18 mouse cellular contexts compared by ENCODE assay signal in the genomic region with DNA sequence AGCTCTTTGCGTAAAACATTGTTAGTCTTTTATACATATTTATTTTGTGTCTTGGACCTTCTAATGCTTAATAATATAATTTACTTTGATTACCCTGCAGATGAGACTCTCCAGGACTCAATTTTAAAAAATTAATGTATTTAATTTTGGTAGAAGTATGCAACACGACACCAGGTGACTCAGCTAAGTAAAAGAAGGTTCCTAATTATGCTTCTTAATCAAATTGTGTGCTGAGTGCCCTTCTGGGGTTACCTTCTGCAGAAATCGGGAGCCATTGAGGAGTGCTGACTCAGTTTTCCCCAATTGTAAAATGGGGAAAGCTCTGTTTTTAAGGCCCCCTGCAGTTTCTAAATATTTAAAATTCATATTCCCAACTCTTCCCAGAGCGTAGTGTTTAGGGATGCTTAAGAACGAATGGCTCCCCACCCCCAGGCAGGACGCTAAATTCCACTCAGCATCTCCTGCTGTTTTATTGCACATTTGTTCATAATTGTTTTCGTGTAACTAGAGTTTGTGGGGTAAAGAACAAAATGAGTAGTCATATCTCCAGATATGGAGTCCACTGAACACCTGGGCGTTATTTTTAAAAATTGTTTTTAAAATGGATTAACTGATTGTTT.
DNase-seq lines count a peak whose midpoint lies in the region; ATAC-seq and TF ChIP-seq lines count a peak whose summit lies in the region.
"Had no signal": no experiment of that assay in that cellular context is flagged by ENCODE, and none has a peak within 500 bp of the region (broad histone marks: within the 10 kb centered on the region; RNA-seq: fewer than 3 reads in every experiment).

No protein-coding gene starts in this region.

- no peaks in the 10 kb centered on the region for H3K9me3 ChIP-seq in hindbrain, postnatal 0 days (ENCODE audit: low read length)
- H3K9me3 ChIP-seq in hindbrain, embryonic 13.5 days: no peaks in the 10 kb centered on the region
- H3K9me3 ChIP-seq in neural tube, embryonic 14.5 days (ENCODE audit: control insufficient read depth, low read length): no peaks in the 10 kb centered on the region
- no peaks in the 10 kb centered on the region for H3K9me3 ChIP-seq in neural tube, embryonic 15.5 days (replicated peaks)
- H3K9me3 ChIP-seq in kidney, embryonic 16.5 days (ENCODE audit: low read length): no peaks in the 10 kb centered on the region
- H3K9me3 ChIP-seq: embryonic facial prominence, embryonic 10.5 days; embryonic facial prominence, embryonic 12.5 days; forebrain, embryonic 13.5 days; forebrain, embryonic 15.5 days had no signal

- no peak overlapping the region for H3K9ac ChIP-seq in hindbrain, postnatal 0 days (replicated peaks; ENCODE audit: low read length)
- no peak overlapping the region for H3K9ac ChIP-seq in hindbrain, embryonic 13.5 days
- H3K9ac ChIP-seq in neural tube, embryonic 14.5 days (replicated peaks; ENCODE audit: low read depth, low read length): no peak overlapping the region
- H3K9ac ChIP-seq in neural tube, embryonic 15.5 days (replicated peaks): no peak overlapping the region
- H3K9ac ChIP-seq in kidney, embryonic 16.5 days (replicated peaks; ENCODE audit: low read length): no peak overlapping the region
- H3K9ac ChIP-seq: embryonic facial prominence, embryonic 12.5 days; forebrain, embryonic 13.5 days; forebrain, embryonic 15.5 days; forebrain, postnatal 0 days had no signal

- no peak overlapping the region for H3K27ac ChIP-seq in hindbrain, postnatal 0 days
- no peak overlapping the region for H3K27ac ChIP-seq in hindbrain, embryonic 13.5 days
- no peak overlapping the region for H3K27ac ChIP-seq in neural tube, embryonic 14.5 days (ENCODE audit: low read depth, low read length)
- H3K27ac ChIP-seq in neural tube, embryonic 15.5 days (replicated peaks): no peak overlapping the region
- no peak overlapping the region for H3K27ac ChIP-seq in kidney, embryonic 16.5 days (ENCODE audit: low read length)
- H3K27ac ChIP-seq: embryonic facial prominence, embryonic 10.5 days; embryonic facial prominence, embryonic 12.5 days; forebrain, embryonic 13.5 days; forebrain, embryonic 15.5 days had no signal

- H3K4me3 ChIP-seq in hindbrain, postnatal 0 days (ENCODE audit: low read length): no peak overlapping the region
- H3K4me3 ChIP-seq in hindbrain, embryonic 13.5 days: no peak overlapping the region
- H3K4me3 ChIP-seq in neural tube, embryonic 14.5 days (ENCODE audit: low read depth, low read length): no peak overlapping the region
- no peak overlapping the region for H3K4me3 ChIP-seq in neural tube, embryonic 15.5 days (replicated peaks)
- no peak overlapping the region for H3K4me3 ChIP-seq in kidney, embryonic 16.5 days (ENCODE audit: low read length)
- H3K4me3 ChIP-seq: embryonic facial prominence, embryonic 10.5 days; embryonic facial prominence, embryonic 12.5 days; forebrain, embryonic 13.5 days; forebrain, embryonic 15.5 days had no signal

- 74% methylated on average over 8 of the region's 8 CpGs for WGBS in hindbrain, postnatal 0 days
- 73% methylated on average over 8 of the region's 8 CpGs for WGBS in hindbrain, embryonic 13.5 days
- 51% methylated on average over 8 of the region's 8 CpGs for WGBS in neural tube, embryonic 14.5 days
- 43% methylated on average over 8 of the region's 8 CpGs for WGBS in neural tube, embryonic 15.5 days
- WGBS in kidney, embryonic 16.5 days: 84% methylated on average over 8 of the region's 8 CpGs

- TF ChIP-seq CTCF in hindbrain, postnatal 0 days (IDR thresholded peaks at IDR 0.05; ENCODE audit: low read depth): no peak

- H3K4me1 ChIP-seq in hindbrain, postnatal 0 days (ENCODE audit: insufficient read depth, low read length): no peaks in the 10 kb centered on the region
- H3K4me1 ChIP-seq in hindbrain, embryonic 13.5 days (replicated peaks): no peaks in the 10 kb centered on the region
- no peaks in the 10 kb centered on the region for H3K4me1 ChIP-seq in neural tube, embryonic 14.5 days (ENCODE audit: control insufficient read depth, insufficient read depth, low read length)
- H3K4me1 ChIP-seq in neural tube, embryonic 15.5 days: no peaks in the 10 kb centered on the region
- H3K4me1 ChIP-seq in kidney, embryonic 16.5 days (ENCODE audit: insufficient read depth, low read length): no peaks in the 10 kb centered on the region
- H3K4me1 ChIP-seq: embryonic facial prominence, embryonic 10.5 days; embryonic facial prominence, embryonic 12.5 days; forebrain, embryonic 13.5 days; forebrain, embryonic 15.5 days had no signal

- H3K27me3 ChIP-seq in hindbrain, postnatal 0 days (ENCODE audit: insufficient read depth, low read length): no peaks in the 10 kb centered on the region
- no peaks in the 10 kb centered on the region for H3K27me3 ChIP-seq in hindbrain, embryonic 13.5 days
- no peaks in the 10 kb centered on the region for H3K27me3 ChIP-seq in neural tube, embryonic 14.5 days (ENCODE audit: control insufficient read depth, insufficient read depth, low read length)
- H3K27me3 ChIP-seq in neural tube, embryonic 15.5 days (replicated peaks): no peaks in the 10 kb centered on the region
- H3K27me3 ChIP-seq in kidney, embryonic 16.5 days (ENCODE audit: insufficient read depth, low read length): no peaks in the 10 kb centered on the region
- H3K27me3 ChIP-seq: embryonic facial prominence, embryonic 12.5 days; forebrain, embryonic 13.5 days; forebrain, embryonic 15.5 days had no signal

- H3K36me3 ChIP-seq in hindbrain, postnatal 0 days (ENCODE audit: insufficient read depth, low read length): no peaks in the 10 kb centered on the region
- H3K36me3 ChIP-seq in hindbrain, embryonic 13.5 days: no peaks in the 10 kb centered on the region
- H3K36me3 ChIP-seq in neural tube, embryonic 14.5 days (ENCODE audit: control insufficient read depth, insufficient read depth, low read length): no peaks in the 10 kb centered on the region
- H3K36me3 ChIP-seq in neural tube, embryonic 15.5 days: no peaks in the 10 kb centered on the region
- H3K36me3 ChIP-seq in kidney, embryonic 16.5 days (ENCODE audit: insufficient read depth, low read length): no peaks in the 10 kb centered on the region
- H3K36me3 ChIP-seq: embryonic facial prominence, embryonic 10.5 days; embryonic facial prominence, embryonic 12.5 days; forebrain, embryonic 15.5 days had no signal

- no peak for ATAC-seq in hindbrain, postnatal 0 days
- ATAC-seq in hindbrain, embryonic 13.5 days (ENCODE audit: low FRiP score): no peak
- peak; percentile 63; the same call in 1 of the 2 replicates for ATAC-seq in neural tube, embryonic 14.5 days (ENCODE audit: low read depth)
- peak; percentile 66 for ATAC-seq in neural tube, embryonic 15.5 days (ENCODE audit: low FRiP score)
- ATAC-seq in kidney, embryonic 16.5 days (ENCODE audit: low FRiP score, low TSS enrichment): no peak
- ATAC-seq: forebrain, embryonic 13.5 days; forebrain, embryonic 15.5 days; forebrain, postnatal 0 days had no signal

- DNase-seq in hindbrain, postnatal 0 days (ENCODE audit: low spot score): peak; percentile 14
- DNase-seq: adrenal gland, adult 8-10 months; adrenal gland, postnatal 14 days; adrenal gland, postnatal 36 days; cerebellum, adult 11-12 months; cerebellum, adult 2 months; cerebellum, adult 9-10 months; cerebellum, postnatal 10 days; cerebellum, postnatal 25 days; forebrain, postnatal 0 days had no signal

- no peak overlapping the region for H3K4me2 ChIP-seq in hindbrain, postnatal 0 days (ENCODE audit: low read depth, low read length)
- no peak overlapping the region for H3K4me2 ChIP-seq in hindbrain, embryonic 13.5 days
- no peak overlapping the region for H3K4me2 ChIP-seq in neural tube, embryonic 14.5 days (ENCODE audit: low read depth, low read length)
- H3K4me2 ChIP-seq in neural tube, embryonic 15.5 days: no peak overlapping the region
- H3K4me2 ChIP-seq in kidney, embryonic 16.5 days (replicated peaks; ENCODE audit: low read depth, low read length): no peak overlapping the region
- H3K4me2 ChIP-seq: embryonic facial prominence, embryonic 12.5 days; forebrain, embryonic 13.5 days; forebrain, embryonic 15.5 days had no signal

Comparison
In these comparisons a context has a peak if more than half of its experiments do, and no peak if none do; other contexts are left out.
1. ATAC-seq: peak in neural tube, embryonic 14.5 days (single experiment) and neural tube, embryonic 15.5 days (single experiment); none in hindbrain, postnatal 0 days (single experiment), hindbrain, embryonic 13.5 days (single experiment) and kidney, embryonic 16.5 days (single experiment).